Mouse (Mus musculus) right cerebral cortex, postnatal 14 days (tissue): ENCODE data around the gene Spata31d1d.
"Not testable (repeated sequence)": the region's sequence is repeated elsewhere in the genome, so short reads cannot be mapped to it uniquely, and the experiment has no call there.

ENCODE experiments used
- DNase-seq: peaks from one replicate; pipeline ENCODE4 v3.0.0; 2022

Gene Spata31d1d

GRCm38 (mm10) chr13:59728378-59729093 is 3.0 kb downstream of the Spata31d1d start:
- peak; percentile 81 for DNase-seq

GRCm38 (mm10) chr13:59726139-59726867 is 5.2 kb downstream of the Spata31d1d start:
- no peak for DNase-seq

DNA sequence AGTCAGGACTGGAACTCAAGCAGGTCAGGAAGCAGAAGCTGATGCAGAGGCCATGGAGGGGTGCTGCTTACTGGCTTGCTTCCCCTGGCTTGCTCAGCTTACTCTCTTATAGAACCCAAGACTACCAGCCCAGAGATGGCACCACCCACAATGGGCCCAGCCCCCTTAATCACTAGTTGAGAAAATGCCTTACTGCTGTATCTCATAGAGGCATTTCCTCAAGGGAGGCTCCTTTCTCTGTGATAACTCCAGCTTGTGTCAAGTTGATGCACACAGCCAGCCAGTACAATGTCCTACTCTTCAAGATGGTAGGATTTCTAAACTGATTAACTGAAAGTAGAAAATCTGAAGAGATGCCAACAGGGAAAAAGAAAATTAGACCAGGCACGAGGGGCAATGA is 9.5 kb downstream of the Spata31d1d start:
- not testable (repeated sequence) for DNase-seq

- DNase-seq, result no peak
Observed at GRCm38 (mm10) chr13:59719475-59719874, 12.1 kb downstream of the Spata31d1d start.

DNA sequence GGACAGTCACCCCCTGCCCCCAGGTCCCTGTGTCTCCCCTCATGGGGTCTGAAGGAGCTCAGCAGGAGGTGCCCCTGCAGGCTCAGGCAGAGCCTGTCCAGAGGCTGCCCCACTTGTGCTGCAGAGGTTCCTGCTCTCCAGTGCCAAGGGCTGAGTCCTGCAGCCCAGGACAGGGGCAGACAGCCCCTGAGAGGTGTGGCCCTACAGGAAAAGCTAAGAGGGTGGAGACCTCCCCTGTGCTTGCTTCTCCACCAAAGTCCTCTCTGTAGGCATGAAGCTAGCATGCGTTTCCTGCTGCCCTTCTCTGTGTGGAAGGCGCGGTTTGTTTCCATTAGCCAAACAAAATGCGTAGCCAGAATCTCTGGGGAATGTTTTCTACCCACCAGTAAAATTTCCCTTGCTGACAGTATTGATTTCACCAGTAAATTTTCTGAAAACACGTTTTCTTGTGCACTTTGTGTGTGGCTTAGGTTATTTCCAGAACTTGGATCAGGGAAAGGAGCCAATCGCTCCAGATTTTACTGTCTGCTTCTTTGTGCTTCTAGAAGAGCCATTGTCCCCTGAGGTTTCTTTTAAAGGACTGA is 12.6 kb downstream of the Spata31d1d start:
- DNase-seq, result not testable (repeated sequence)

DNA sequence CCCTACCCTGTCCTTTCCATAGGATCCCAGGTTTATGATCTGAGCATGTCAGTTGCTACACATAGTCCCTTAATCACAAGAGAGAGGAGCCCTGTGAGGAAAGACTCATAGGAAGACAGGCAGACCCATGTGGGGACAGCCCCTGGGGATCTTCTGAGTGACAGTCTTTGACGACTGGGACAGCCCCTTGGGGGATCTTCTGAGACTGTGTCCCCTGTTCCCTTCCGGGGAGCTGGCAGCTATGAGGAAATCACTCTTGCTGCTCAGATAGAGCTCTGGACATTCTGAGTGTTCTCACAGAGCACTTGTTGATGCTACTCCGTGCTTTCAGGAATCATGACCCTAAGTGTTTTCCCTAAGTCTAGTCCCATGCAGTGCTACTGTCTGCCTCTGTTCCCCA is 17.8 kb downstream of the Spata31d1d start:
- no peak for DNase-seq

DNA sequence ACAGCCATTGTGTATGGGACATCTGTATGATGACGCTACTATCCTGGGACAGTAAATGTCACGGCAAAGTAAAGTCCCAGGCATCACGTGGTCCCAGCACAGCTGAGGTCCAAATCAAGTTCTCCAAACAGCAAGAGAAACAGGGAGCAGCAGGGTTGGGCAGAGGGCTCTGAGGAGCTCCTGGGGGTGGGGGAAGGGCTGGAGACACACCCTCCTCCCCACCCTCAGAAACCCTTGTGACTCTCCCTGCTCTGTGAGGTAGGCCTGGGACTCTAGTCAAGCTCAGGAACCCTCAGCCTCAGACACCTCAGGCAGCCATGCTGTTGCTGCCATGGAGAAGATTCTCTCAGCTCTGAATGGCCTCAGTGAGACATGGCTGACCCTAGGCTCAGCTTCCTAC is 19.6 kb downstream of the Spata31d1d start, which contains the start of gene Spata31d1b:
Gene Spata31d1b, plus strand, starts transcription at position 301 of the 400 bp plus-strand sequence.
- not testable (repeated sequence) for DNase-seq

DNA sequence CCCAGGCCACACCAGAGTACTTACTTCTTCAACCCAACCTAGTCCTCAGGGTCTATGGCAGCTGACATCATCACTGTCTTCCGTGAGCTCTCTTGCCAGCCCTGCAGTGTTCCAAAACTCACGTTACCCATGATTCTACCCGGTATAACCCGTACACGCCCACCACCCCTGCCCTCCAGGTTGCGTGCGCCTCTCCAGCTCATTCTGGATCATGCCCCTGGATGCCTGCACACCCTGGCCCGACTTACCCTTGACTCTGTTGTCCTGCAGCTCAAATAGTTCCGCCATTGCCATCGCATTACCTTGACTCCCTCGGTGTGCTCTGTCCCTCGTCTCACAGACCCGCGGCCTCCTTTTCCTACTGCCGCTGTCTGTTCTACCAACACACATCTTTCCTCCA is 21.3 kb downstream of the Spata31d1d start, which contains the start of gene Spata31d1a:
Gene Spata31d1a, minus strand, starts transcription at position 101 of the 400 bp plus-strand sequence.
- DNase-seq, result no peak

DNA sequence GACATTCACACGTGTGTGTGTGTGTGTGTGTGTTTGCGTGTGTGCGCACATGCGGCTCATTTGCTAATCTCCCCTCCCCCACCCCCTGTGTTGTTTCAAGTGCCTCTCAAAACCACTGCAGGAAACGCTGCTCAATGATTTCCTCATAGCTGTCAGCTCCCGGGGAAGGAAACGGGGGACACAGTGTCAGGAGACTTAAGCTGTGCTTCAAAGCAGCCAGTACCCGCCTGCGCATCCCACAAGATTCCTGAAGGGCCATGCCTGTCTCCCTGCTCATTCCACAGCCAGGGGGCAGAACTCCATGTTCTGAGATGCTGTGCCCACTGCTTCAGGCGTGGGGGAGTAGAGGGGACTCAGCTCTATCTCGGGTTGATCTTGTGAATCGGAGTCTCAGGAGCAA is 27.0 kb downstream of the Spata31d1d start:
- no peak for DNase-seq

DNA sequence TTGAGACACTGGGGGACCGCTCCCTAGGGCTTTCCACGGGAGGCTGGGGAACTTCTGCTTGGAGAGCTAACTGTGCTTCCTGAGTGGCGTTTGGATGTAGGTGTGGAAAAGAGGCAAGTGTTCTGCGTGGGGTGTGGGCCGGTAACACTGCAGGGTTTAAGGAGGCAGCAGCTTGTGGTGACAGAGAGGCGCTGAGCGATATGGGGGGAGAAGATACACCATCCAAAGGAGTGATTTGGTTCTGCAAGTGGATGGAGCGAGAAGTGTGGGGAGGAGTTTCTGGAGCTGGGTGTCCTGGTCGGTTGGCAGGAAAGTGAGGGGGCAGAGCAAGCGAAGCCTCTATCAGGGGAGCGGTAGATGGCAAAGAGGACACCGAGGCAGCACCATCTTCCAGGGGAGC is 28.0 kb downstream of the Spata31d1d start:
- DNase-seq, result no peak

DNA sequence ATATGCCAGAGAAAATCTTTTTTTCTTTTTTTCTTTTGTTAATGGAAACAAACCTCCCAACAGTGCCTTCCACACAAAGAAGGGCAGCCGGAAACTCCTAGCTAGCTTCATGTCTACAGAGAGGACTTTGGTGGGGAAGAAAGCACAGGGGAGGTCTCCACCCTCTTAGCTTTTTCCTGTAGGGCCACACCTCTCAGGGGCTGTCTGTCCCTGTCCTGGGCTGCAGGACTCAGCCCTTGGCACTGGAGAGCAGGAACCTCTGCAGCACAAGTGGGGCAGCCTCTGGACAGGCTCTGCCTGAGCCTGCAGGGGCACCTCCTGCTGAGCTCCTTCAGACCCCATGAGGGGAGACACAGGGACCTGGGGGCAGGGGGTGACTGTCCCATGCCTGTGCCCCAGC is 31.4 kb downstream of the Spata31d1d start:
- DNase-seq, result not testable (repeated sequence)

DNA sequence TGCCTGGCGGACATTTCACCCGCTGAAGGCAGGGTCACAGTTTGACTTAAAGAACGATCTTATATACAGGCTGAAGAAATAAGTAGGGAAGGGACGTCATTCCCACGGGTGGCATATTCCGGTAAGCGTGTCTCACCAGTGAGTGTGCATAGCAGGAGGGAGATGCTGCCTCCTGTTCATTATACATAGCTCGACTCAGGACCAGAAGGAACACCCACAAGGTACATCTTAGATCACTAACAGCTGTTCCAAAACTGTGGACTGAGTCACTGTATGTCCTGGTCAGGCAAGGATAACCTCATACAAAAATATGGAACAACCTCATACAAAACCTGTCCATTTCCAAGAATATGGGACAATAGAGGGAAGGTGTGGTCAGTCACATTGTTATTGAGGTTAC is 32.4 kb downstream of the Spata31d1d start:
- DNase-seq, result no peak

DNA sequence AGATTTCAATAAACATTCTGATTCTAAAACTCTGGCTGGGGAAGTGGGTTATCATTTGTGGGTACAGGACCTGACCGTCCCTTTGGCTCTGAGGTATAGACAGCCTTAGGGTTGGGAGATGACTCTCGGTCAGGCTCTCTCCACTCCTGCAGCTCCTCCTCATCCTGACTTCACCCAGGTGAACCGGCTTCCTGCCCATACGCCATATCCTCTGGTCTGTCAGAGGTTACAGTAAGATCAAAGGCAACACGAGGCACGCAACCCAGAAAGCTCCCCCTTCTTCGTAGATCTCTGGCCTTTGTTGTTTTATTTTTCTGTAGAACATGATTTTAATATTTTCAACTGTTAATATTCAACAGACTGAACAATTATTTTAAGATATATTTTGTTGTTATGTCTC is 35.8 kb downstream of the Spata31d1d start:
- no peak for DNase-seq

- DNase-seq, result no peak
Observed at GRCm38 (mm10) chr13:59694008-59694407, 37.5 kb downstream of the Spata31d1d start, which contains the start of gene 4921517D22Rik. 4921517D22Rik (minus strand) TSS chr13:59694108.

GRCm38 (mm10) chr13:59691478-59691877 is 40.1 kb downstream of the Spata31d1d start:
- no peak for DNase-seq

DNA sequence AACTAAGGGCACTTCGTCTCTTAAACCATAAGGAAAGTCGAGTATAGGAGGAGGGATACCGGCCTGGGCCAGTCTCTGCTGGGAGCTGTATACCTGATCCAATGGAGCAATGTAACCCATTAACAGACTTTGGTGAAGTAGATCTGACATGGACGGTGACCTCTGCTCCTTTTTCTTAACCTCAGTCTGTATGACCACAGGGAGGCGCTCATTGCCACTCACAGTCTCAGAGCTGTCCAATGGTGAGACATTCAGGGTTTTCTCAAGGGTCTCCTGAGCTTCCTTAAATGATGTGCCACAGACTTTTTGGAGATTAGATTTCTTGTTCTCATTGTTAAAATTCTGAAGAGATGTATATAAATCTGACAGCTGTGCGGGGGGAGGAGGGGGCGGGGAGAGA is 41.0 kb downstream of the Spata31d1d start:
- no peak for DNase-seq

DNA sequence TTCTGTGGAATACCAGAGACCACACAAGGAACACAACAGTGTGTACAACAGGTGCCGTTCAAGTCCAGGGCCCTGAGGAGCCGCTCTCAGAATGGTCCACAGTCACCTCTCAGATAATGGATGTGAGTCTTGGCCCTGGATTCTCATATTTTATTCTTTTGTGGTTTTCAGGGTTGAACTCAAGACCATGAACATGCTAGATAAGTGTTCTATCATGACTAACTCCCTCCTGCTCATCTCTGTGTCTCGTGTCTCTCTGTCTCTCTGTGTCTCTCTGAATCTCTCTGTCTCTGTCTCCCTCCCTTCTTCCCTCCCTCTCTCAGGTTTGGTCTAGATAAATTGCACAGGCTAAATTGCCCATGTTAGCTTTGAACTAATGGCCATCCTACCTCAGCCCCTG is 41.7 kb downstream of the Spata31d1d start:
- no peak for DNase-seq

DNA sequence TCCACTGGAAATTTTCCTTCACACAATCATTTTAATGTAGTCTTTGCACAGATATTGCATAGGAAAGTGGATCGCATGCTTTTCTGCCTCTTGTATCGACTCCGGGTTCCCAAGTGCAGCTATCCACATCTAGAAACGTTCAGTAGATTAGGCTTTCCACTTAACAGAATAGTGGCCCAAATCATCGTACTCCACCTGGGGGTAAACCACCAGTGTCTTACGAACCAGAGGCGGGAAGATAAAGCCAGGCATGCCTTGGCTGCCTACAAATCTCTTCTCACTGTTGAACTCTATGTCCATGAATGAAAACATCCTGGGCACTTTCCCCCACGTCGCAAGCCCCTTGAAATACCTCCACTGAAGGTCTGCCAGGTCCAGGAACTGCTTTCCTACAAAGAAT is 42.2 kb downstream of the Spata31d1d start:
- DNase-seq, result no peak

DNA sequence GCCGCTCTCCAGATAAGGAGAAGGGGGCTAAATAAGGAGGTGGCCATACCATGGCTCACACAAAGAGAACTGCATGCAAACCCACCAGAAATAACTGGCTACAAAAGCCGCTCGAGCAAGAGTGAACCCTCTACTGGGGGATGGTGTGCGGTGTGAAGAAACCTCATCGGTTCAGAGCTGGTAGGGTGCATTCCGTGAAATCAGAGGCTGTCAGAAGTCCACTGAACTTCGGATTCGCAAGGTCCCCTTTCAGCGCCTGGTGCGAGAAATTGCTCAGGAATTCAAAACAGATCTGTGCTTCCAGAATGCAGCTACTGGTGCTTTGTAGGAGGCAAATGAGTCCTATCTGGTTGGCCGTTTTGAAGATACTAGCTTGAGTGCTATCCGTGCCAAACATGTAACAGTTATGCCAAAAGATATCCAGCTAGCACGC is 43.2 kb downstream of the Spata31d1d start:
- no peak for DNase-seq

GRCm38 (mm10) chr13:59685236-59685635 is 46.3 kb downstream of the Spata31d1d start:
- no peak for DNase-seq

GRCm38 (mm10) chr13:59682629-59683028 is 48.9 kb downstream of the Spata31d1d start:
- DNase-seq, result no peak

- DNase-seq, result no peak
Observed at GRCm38 (mm10) chr13:59679908-59680307, 51.6 kb downstream of the Spata31d1d start.

- DNase-seq, result no peak
Observed at GRCm38 (mm10) chr13:59679306-59679705, 52.2 kb downstream of the Spata31d1d start.
